Mouse (Mus musculus): ENCODE measurements around the gene Olfr61. TPM values are rescaled to one million over a fixed set of nuclear protein-coding genes. Genes with fewer than 3 reads are reported as not detected.
"Not testable (repeated sequence)": the region's sequence is repeated elsewhere in the genome, so short reads cannot be mapped to it uniquely, and the experiment has no call there.

Gene Olfr61
- total RNA-seq (2022) = not detected

GRCm38 (mm10) chr7:140628670-140629069 is at the start of gene Olfr61:
Olfr61 (plus strand) TSS chr7:140628970.
- DNase-seq = not testable (repeated sequence)

GRCm38 (mm10) chr7:140600969-140601368 is 27.8 kb upstream of the Olfr61 start, which contains the start of gene Olfr46:
Olfr46 (plus strand) TSS chr7:140601269.
- not testable (repeated sequence) for DNase-seq

- no peak for DNase-seq
These were observed 1.8 kb downstream of the Olfr61 start for GRCm38 (mm10) chr7:140630559-140630958.

GRCm38 (mm10) chr7:140646152-140646551 is 17.4 kb downstream of the Olfr61 start, which contains the start of gene Olfr53:
Olfr53 (plus strand) TSS chr7:140646452.
- no peak for DNase-seq

GRCm38 (mm10) chr7:140659630-140660029 is 30.9 kb downstream of the Olfr61 start, which contains the start of gene Olfr539:
Olfr539 (plus strand) TSS chr7:140659930.
- no peak for DNase-seq

GRCm38 (mm10) chr7:140670693-140671092 is 41.9 kb downstream of the Olfr61 start:
- DNase-seq = not testable (repeated sequence)

GRCm38 (mm10) chr7:140675863-140676262 is 47.1 kb downstream of the Olfr61 start:
- no peak for DNase-seq

GRCm38 (mm10) chr7:140679591-140679990 is 50.8 kb downstream of the Olfr61 start:
- not testable (repeated sequence) for DNase-seq

GRCm38 (mm10) chr7:140681651-140682050 is 52.9 kb downstream of the Olfr61 start, which contains the start of gene Olfr45:
Olfr45 (plus strand) TSS chr7:140681951.
- DNase-seq = no peak

Other genes with a start within 250 kb of the Olfr61 start
- gene Olfr531, start 226.1 kb upstream of the Olfr61 start, total RNA-seq (2022) = not detected
- not detected for gene Olfr532, start 207.3 kb upstream of the Olfr61 start, total RNA-seq (2022)
- not detected for gene Olfr533, start 165.6 kb upstream of the Olfr61 start, total RNA-seq (2022)
- not detected for gene Olfr535, start 144.8 kb upstream of the Olfr61 start, total RNA-seq (2022)
- gene Olfr536, start 121.6 kb upstream of the Olfr61 start, total RNA-seq (2022) = not detected
- gene Olfr538, start 61.1 kb upstream of the Olfr61 start, total RNA-seq (2022) = not detected
- under 1 TPM in 1 of 4 experiments, not detected in 3; 0.03 TPM for gene Olfr46, start 27.7 kb upstream of the Olfr61 start, total RNA-seq (2022)
- gene Olfr53, start 17.5 kb downstream of the Olfr61 start, total RNA-seq (2022) = not detected
- under 1 TPM; 0.03 TPM for gene Olfr539, start 31.0 kb downstream of the Olfr61 start, total RNA-seq (2022)
- not detected for gene Olfr45, start 53.0 kb downstream of the Olfr61 start, total RNA-seq (2022)
- not detected for gene Olfr541, start 68.3 kb downstream of the Olfr61 start, total RNA-seq (2022)
- 100 to 1,000 TPM in 3 of 4 experiments, 10 to 100 TPM in 1; 87.7 to 302 (median 204) TPM for gene Cyp2e1, start 134.8 kb downstream of the Olfr61 start, total RNA-seq (2022)
- not detected for gene Syce1, start 158.9 kb downstream of the Olfr61 start, total RNA-seq (2022)
- gene Zfp941, start 193.2 kb downstream of the Olfr61 start, total RNA-seq (2022) = 1 to 10 TPM; 3.8 to 8.6 (median 5.7) TPM
- gene Urah, start 206.0 kb downstream of the Olfr61 start, total RNA-seq (2022) = 1 to 10 TPM in 2 of 4 experiments, under 1 TPM in 1, not detected in 1; 0.73 to 1.8 (median 1.0) TPM
- gene Scgb1c1, start 216.6 kb downstream of the Olfr61 start, total RNA-seq (2022) = not detected
- gene Odf3, start 218.8 kb downstream of the Olfr61 start, total RNA-seq (2022) = 1 to 10 TPM in 2 of 4 experiments, under 1 TPM in 1, not detected in 1; 0.23 to 1.3 (median 1.2) TPM
- gene Gm45785, start 227.4 kb downstream of the Olfr61 start, total RNA-seq (2022) = 1 to 10 TPM in 2 of 4 experiments, not detected in 2; 1.0 to 1.2 TPM
- 10 to 100 TPM; 59.8 to 87.7 (median 75.9) TPM for gene Ric8a, start 228.0 kb downstream of the Olfr61 start, total RNA-seq (2022)
- gene Bet1l, start 228.6 kb downstream of the Olfr61 start, total RNA-seq (2022) = 10 to 100 TPM; 37.7 to 53.3 (median 46.1) TPM